Mouse (Mus musculus): ENCODE results near the gene Mmgt1.

Gene Mmgt1

GRCm38 (mm10) chrX:56597887-56598640 lies at the start of gene Mmgt1:
TSS of gene Mmgt1 (minus strand) at chrX:56598069.
- DNase-seq = peak; percentile 76 to 84

- DNase-seq = no peak
These were observed 42.2 kb upstream of the Mmgt1 start for GRCm38 (mm10) chrX:56640066-56640465.

- DNase-seq = no peak
These were observed 38.3 kb upstream of the Mmgt1 start for GRCm38 (mm10) chrX:56636185-56636584.

- DNase-seq = no peak
These were observed 17.4 kb upstream of the Mmgt1 start for GRCm38 (mm10) chrX:56615236-56615635.

GRCm38 (mm10) chrX:56610318-56610694 lies 12.4 kb upstream of the Mmgt1 start:
- no peak for DNase-seq

- peak; percentile 61 to 64 for DNase-seq
These were observed 11.9 kb upstream of the Mmgt1 start, which contains the start of gene Slc9a6 for GRCm38 (mm10) chrX:56609623-56610317. TSS of gene Slc9a6 (plus strand) at chrX:56609757.

GRCm38 (mm10) chrX:56609285-56609622 lies 11.4 kb upstream of the Mmgt1 start:
- no peak for DNase-seq

GRCm38 (mm10) chrX:56607032-56607710 lies 9.3 kb upstream of the Mmgt1 start:
- DNase-seq = no peak

- DNase-seq = no peak
These were observed 8.7 kb upstream of the Mmgt1 start for GRCm38 (mm10) chrX:56606536-56606935.

GRCm38 (mm10) chrX:56597219-56597886 lies 516 bp downstream of the Mmgt1 start:
- DNase-seq = no peak

- no peak for DNase-seq
These were observed 19.7 kb downstream of the Mmgt1 start for GRCm38 (mm10) chrX:56578200-56578599.

GRCm38 (mm10) chrX:56572465-56572864 lies 25.4 kb downstream of the Mmgt1 start:
- DNase-seq = peak in 1 of 2 experiments; percentile 26

- no peak for DNase-seq
These were observed 44.3 kb downstream of the Mmgt1 start for GRCm38 (mm10) chrX:56553584-56553983.

- no peak for DNase-seq
These were observed 48.4 kb downstream of the Mmgt1 start, which contains the start of gene Gm648 for GRCm38 (mm10) chrX:56549506-56549905. TSS of gene Gm648 (minus strand) at chrX:56549606.

GRCm38 (mm10) chrX:56537162-56537561 lies 60.7 kb downstream of the Mmgt1 start:
- DNase-seq = no peak

All from spleen, adult 18-20 months (tissue).